Mouse (Mus musculus) lung, postnatal 0 days (tissue): Measurements from ENCODE around the gene Txnrd3. TPM values are rescaled to one million over a fixed set of nuclear protein-coding genes. Genes with fewer than 3 reads are reported as not detected.

Experiments used
- ATAC-seq: fragments of 200-750 bp; cut with Nextera tagmentation; 2 replicates; pipeline ENCODE4 v1.8.0; 2017; ENCODE audit warnings: moderate library complexity
- DNase-seq: peaks from one replicate; pipeline ENCODE4 v3.0.0-alpha.2; 2016; ENCODE audit warnings: low spot score
- H3K27ac ChIP-seq: fragments of 300-500 bp; sonication (generic); 2 replicates; pipeline ENCODE4 v1.5.1; 2014; ENCODE audit warnings: antibody characterized with exemption, mild to moderate bottlenecking, low read length, mixed read lengths
- H3K27me3 ChIP-seq: fragments of 300-500 bp; sonication (generic); replicated peaks from 2 replicates; pipeline ENCODE4 v1.6.1; 2014; ENCODE audit warnings: low read length, mixed read lengths; ENCODE audit not compliant: insufficient read depth
- H3K36me3 ChIP-seq: fragments of 300-500 bp; sonication (generic); 2 replicates; pipeline ENCODE4 v1.6.1; 2014; ENCODE audit warnings: low read length, mixed read lengths; ENCODE audit not compliant: insufficient read depth
- H3K4me1 ChIP-seq: fragments of 300-500 bp; sonication (generic); 2 replicates; pipeline ENCODE4 v1.6.1; 2014; ENCODE audit warnings: antibody characterized with exemption, low read depth, low read length, mixed read lengths; ENCODE audit not compliant: insufficient read depth
- H3K4me2 ChIP-seq: fragments of 300-500 bp; sonication (generic); replicated peaks from 2 replicates; pipeline ENCODE4 v1.6.1; 2014; ENCODE audit warnings: low read depth, mild to moderate bottlenecking, low read length, moderate library complexity, mixed read lengths
- H3K4me3 ChIP-seq: fragments of 300-500 bp; sonication (generic); 2 replicates; pipeline ENCODE4 v1.5.1; 2014; ENCODE audit warnings: low read depth, low read length
- H3K9ac ChIP-seq: fragments of 300-500 bp; sonication (generic); replicated peaks from 2 replicates; pipeline ENCODE4 v1.6.1; 2014; ENCODE audit warnings: low read depth, mild to moderate bottlenecking
- H3K9me3 ChIP-seq: fragments of 300-500 bp; sonication (generic); 2 replicates; pipeline ENCODE4 v1.6.1; 2016; ENCODE audit warnings: low read length, mixed read lengths
- CTCF ChIP-seq: IDR thresholded peaks from 2 replicates; pipeline ENCODE4 v1.5.1; 2016; ENCODE audit warnings: antibody characterized with exemption, mild to moderate bottlenecking
- EP300 ChIP-seq: IDR thresholded peaks from 2 replicates; pipeline ENCODE4 v1.6.1; 2016; ENCODE audit warnings: antibody characterized with exemption, mild to moderate bottlenecking, control low read depth
- WGBS: fragments of 180-500 bp; shearing (Covaris S2); extraction: QIAGEN DNeasy Blood & Tissue Kit; methylation state at CpG from one replicate; pipeline ENCODE4 v1.1.7; 2014; 5-methylcytosine and 5-hydroxymethylcytosine counted together
- polyA plus RNA-seq: library from polyadenylated mRNA; unstranded; fragments of >200 nt; fragmentation: Nextera tagmentation; extraction: Ambion mirVana; gene quantifications from 2 replicates; pipeline ENCODE4 v1.2.1, GENCODE M21; 2015

Gene Txnrd3
- polyA plus RNA-seq, result 20.6 and 26.3 TPM in 2 replicates

GRCm38 (mm10) chr6:89643798-89644270 lies at the start of gene Txnrd3:
Gene Txnrd3, plus strand, starts transcription at chr6:89643988.
- Histone ChIP-seq H3K9me3 (no peaks in the 10 kb centered on the region), H3K36me3 (no peaks in the 10 kb centered on the region), H3K27ac (peak within 1 kb of the TSS; percentile 92), H3K27me3 (no peaks in the 10 kb centered on the region), H3K4me1 (no peaks in the 10 kb centered on the region), H3K4me2 (peak within 1 kb of the TSS; percentile 96), H3K4me3 (peak within 1 kb of the TSS; percentile 51), H3K9ac (peak within 1 kb of the TSS; percentile 60)
- WGBS, result under 1% methylated on average over 47 of the region's 51 CpGs
- TF ChIP-seq CTCF (peak; percentile 38), EP300 (no peak)
- DNase-seq (peak; percentile 95), ATAC-seq (peak; percentile 92)

- H3K36me3 ChIP-seq, result no peaks in the 10 kb centered on the region
- under 1% methylated on average over 54 of the region's 56 CpGs for WGBS
- no peak within 1 kb of the TSS for H3K27ac ChIP-seq
- 0 out of 2 replicates have a peak, but pooled peaks cover 4% of the 10 kb centered on the region for H3K4me1 ChIP-seq
- H3K27me3 ChIP-seq, result no peaks in the 10 kb centered on the region
- H3K9me3 ChIP-seq, result 0 out of 2 replicates have a peak, but pooled peaks cover 4% of the 10 kb centered on the region
- ATAC-seq, result peak; percentile 100
- DNase-seq, result peak; percentile 95
- H3K9ac ChIP-seq, result peak within 1 kb of the TSS; percentile 62
- H3K4me2 ChIP-seq, result peak within 1 kb of the TSS; percentile 93
- H3K4me3 ChIP-seq, result peak within 1 kb of the TSS; percentile 64
- TF ChIP-seq EP300 (no peak), CTCF (no peak)
Measured at GRCm38 (mm10) chr6:89595018-89595776, 48.6 kb upstream of the Txnrd3 start, which contains the start of gene Chchd6. Gene Chchd6, minus strand, starts transcription at chr6:89595652.

- no peaks in the 10 kb centered on the region for H3K27me3 ChIP-seq
- 0 out of 2 replicates have a peak, but pooled peaks cover 4% of the 10 kb centered on the region for H3K9me3 ChIP-seq
- H3K4me3 ChIP-seq, result no peak overlapping the region; the same call in 1 of the 2 replicates
- no peak overlapping the region for H3K27ac ChIP-seq
- H3K4me1 ChIP-seq, result 0 out of 2 replicates have a peak, but pooled peaks cover 4% of the 10 kb centered on the region
- TF ChIP-seq CTCF (no peak), EP300 (no peak)
- ATAC-seq (no peak), DNase-seq (no peak)
- no peaks in the 10 kb centered on the region for H3K36me3 ChIP-seq
- peak overlapping the region; percentile 93; the same call in 1 of the 2 replicates for H3K4me2 ChIP-seq
- no peak overlapping the region for H3K9ac ChIP-seq
- WGBS, result 26% methylated on average over 5 of the region's 5 CpGs
Measured at GRCm38 (mm10) chr6:89595777-89596146, 48.0 kb upstream of the Txnrd3 start.

GRCm38 (mm10) chr6:89596510-89596909 lies 47.3 kb upstream of the Txnrd3 start:
- no peak for TF ChIP-seq EP300
- TF ChIP-seq CTCF, result no peak
- 92% methylated on average over 1 of the region's 1 CpGs for WGBS
- Histone ChIP-seq H3K9me3 (0 out of 2 replicates have a peak, but pooled peaks cover 4% of the 10 kb centered on the region), H3K4me3 (no peak overlapping the region), H3K4me2 (no peak overlapping the region), H3K9ac (no peak overlapping the region), H3K36me3 (no peaks in the 10 kb centered on the region), H3K27ac (no peak overlapping the region), H3K4me1 (0 out of 2 replicates have a peak, but pooled peaks cover 4% of the 10 kb centered on the region), H3K27me3 (no peaks in the 10 kb centered on the region)
- ATAC-seq, result no peak
- DNase-seq, result no peak

GRCm38 (mm10) chr6:89606096-89606495 lies 37.7 kb upstream of the Txnrd3 start:
- no peaks in the 10 kb centered on the region for H3K4me1 ChIP-seq
- WGBS, result 49% methylated on average over 3 of the region's 3 CpGs
- DNase-seq (no peak), ATAC-seq (no peak)
- no peaks in the 10 kb centered on the region for H3K27me3 ChIP-seq
- H3K27ac ChIP-seq, result no peak overlapping the region
- no peak overlapping the region for H3K4me3 ChIP-seq
- no peaks in the 10 kb centered on the region for H3K9me3 ChIP-seq
- H3K36me3 ChIP-seq, result no peaks in the 10 kb centered on the region
- no peak overlapping the region for H3K4me2 ChIP-seq
- H3K9ac ChIP-seq, result no peak overlapping the region
- TF ChIP-seq EP300, result no peak
- TF ChIP-seq CTCF, result no peak

GRCm38 (mm10) chr6:89607999-89608398 lies 35.8 kb upstream of the Txnrd3 start:
- 45% methylated on average over 4 of the region's 4 CpGs for WGBS
- no peaks in the 10 kb centered on the region for H3K36me3 ChIP-seq
- TF ChIP-seq CTCF, result peak; percentile 46
- no peak for TF ChIP-seq EP300
- ATAC-seq (no peak), DNase-seq (no peak)
- H3K27ac ChIP-seq, result no peak overlapping the region
- H3K4me3 ChIP-seq, result no peak overlapping the region
- H3K9me3 ChIP-seq, result no peaks in the 10 kb centered on the region
- H3K27me3 ChIP-seq, result no peaks in the 10 kb centered on the region
- no peaks in the 10 kb centered on the region for H3K4me1 ChIP-seq
- H3K4me2 ChIP-seq, result no peak overlapping the region
- no peak overlapping the region for H3K9ac ChIP-seq
